Mouse (Mus musculus) limb, embryonic 14.5 days (tissue): Measurements from ENCODE around the gene Alox5ap. TPM values are rescaled to one million over a fixed set of nuclear protein-coding genes. Genes with fewer than 3 reads are reported as not detected.

Experiments used
- ATAC-seq: fragments of 200-750 bp; cut with Nextera tagmentation; 2 replicates; pipeline ENCODE4 v1.8.0; 2017; ENCODE audit warnings: low read depth, moderate number of reproducible peaks, moderate TSS enrichment; ENCODE audit not compliant: low FRiP score
- DNase-seq: peaks from one replicate; pipeline ENCODE4 v3.0.0-alpha.2; 2015; ENCODE audit warnings: low spot score
- H3K27ac ChIP-seq: fragments of 300-500 bp; sonication (generic); replicated peaks from 2 replicates; pipeline ENCODE4 v1.5.1; 2014; ENCODE audit warnings: low read depth, mild to moderate bottlenecking, low read length, moderate library complexity, mixed read lengths
- H3K27me3 ChIP-seq: fragments of 300-500 bp; sonication (generic); 2 replicates; pipeline ENCODE4 v1.6.1; 2014; ENCODE audit warnings: low read length, mixed read lengths; ENCODE audit not compliant: control insufficient read depth, insufficient read depth
- H3K36me3 ChIP-seq: fragments of 300-500 bp; sonication (generic); 2 replicates; pipeline ENCODE4 v1.6.1; 2014; ENCODE audit warnings: mild to moderate bottlenecking, low read length, moderate library complexity, mixed read lengths; ENCODE audit not compliant: control insufficient read depth, insufficient read depth
- H3K4me1 ChIP-seq: fragments of 300-500 bp; sonication (generic); 2 replicates; pipeline ENCODE4 v1.6.1; 2014; ENCODE audit warnings: antibody characterized with exemption, low read length, mixed read lengths; ENCODE audit not compliant: control insufficient read depth, insufficient read depth
- H3K4me2 ChIP-seq: fragments of 300-500 bp; sonication (generic); replicated peaks from 2 replicates; pipeline ENCODE4 v1.6.1; 2014; ENCODE audit warnings: low read depth, mild to moderate bottlenecking, low read length, moderate library complexity; ENCODE audit not compliant: severe bottlenecking
- H3K4me3 ChIP-seq: fragments of 300-500 bp; sonication (generic); replicated peaks from 2 replicates; pipeline ENCODE4 v1.5.1; 2014; ENCODE audit warnings: low read length
- H3K9ac ChIP-seq: fragments of 300-500 bp; sonication (generic); 2 replicates; pipeline ENCODE4 v1.6.1; 2014; ENCODE audit warnings: mild to moderate bottlenecking, low read depth, low read length, moderate library complexity; ENCODE audit not compliant: severe bottlenecking
- H3K9me3 ChIP-seq: fragments of 300-500 bp; sonication (generic); 2 replicates; pipeline ENCODE4 v1.6.1; 2016; ENCODE audit warnings: low read length; ENCODE audit not compliant: control insufficient read depth
- POLR2A ChIP-seq: fragments of 200-500 bp; IDR thresholded peaks from 2 replicates; pipeline ENCODE4 v1.8.0; 2012; ENCODE audit warnings: inconsistent platforms, mild to moderate bottlenecking, moderate library complexity, borderline replicate concordance; ENCODE audit not compliant: insufficient read depth, insufficient read length; ENCODE audit errors: extremely low read depth
- WGBS: fragments of 180-500 bp; shearing (Covaris S2); extraction: QIAGEN DNeasy Blood & Tissue Kit; methylation state at CpG from one replicate; pipeline ENCODE4 v1.1.7; 2014; 5-methylcytosine and 5-hydroxymethylcytosine counted together
- polyA plus RNA-seq, 2 experiments: library from polyadenylated mRNA; depleted of rRNA in 1 of 2; stranded (reverse) in 1 of 2; unstranded in 1 of 2; fragments of >200 nt; fragmentation: Nextera tagmentation in 1 of 2; extraction: Ambion mirVana in 1 of 2; gene quantifications; 2 replicates each; pipeline versions ENCODE4 v1.2.1 to v1.2.3; 2012 to 2014

Alox5ap gene
- polyA plus RNA-seq, 2 experiments = 18.6 to 18.7 TPM

DNA sequence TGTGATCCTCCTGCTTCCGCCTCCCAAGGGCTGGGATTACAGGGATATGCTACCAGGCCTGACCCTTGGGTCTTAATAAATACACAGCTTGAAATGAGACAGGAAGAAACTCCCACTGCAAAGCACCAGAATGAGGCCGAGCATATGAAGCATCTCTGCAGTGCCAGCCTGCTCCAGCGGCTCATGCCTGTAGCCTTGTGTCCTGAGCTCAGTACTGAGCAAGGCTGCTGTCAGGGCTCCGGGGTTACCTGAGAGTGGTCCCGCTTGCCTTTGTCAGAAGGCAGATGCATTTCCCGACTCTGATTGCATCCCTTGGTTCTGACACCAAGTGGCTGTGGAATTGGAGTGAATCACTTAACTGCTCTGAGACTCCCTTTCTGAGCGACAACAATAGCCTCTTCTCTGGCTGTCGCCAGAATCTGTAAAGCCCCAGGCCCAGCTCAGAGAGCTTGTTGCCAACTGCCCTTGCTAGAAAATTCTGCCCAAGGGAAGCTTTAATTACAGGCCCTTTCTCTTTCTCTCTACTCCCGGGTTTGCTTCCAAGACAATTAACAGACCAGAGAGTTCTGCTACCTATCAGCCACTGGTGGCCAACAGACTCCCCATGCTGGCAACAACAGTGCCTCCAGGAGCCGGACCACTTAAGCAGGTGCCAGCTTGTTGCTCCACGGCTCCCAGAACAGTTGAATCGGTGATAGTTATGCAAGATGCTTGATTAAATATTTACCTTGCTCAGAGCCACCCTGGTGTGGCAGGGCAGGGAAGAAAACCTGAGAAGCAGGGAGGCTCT lies 64.7 kb downstream of the Alox5ap start:
- Histone ChIP-seq H3K4me1 (peaks cover 29% of the 10 kb centered on the region), H3K9me3 (no peaks in the 10 kb centered on the region), H3K9ac (no peak overlapping the region), H3K27me3 (no peaks in the 10 kb centered on the region), H3K27ac (0 out of 2 replicates have a peak overlapping the region, but pooled peaks have one; percentile 16), H3K4me2 (no peak overlapping the region), H3K36me3 (no peaks in the 10 kb centered on the region), H3K4me3 (no peak overlapping the region)
- 40% methylated on average over 12 of the region's 12 CpGs for WGBS
- no peak for ATAC-seq
- no peak for TF ChIP-seq POLR2A
- DNase-seq = no peak

- peaks cover 42% of the 10 kb centered on the region for H3K4me1 ChIP-seq
- H3K9me3 ChIP-seq = no peaks in the 10 kb centered on the region
- H3K27me3 ChIP-seq = no peaks in the 10 kb centered on the region
- WGBS = 9% methylated on average over 1 of the region's 1 CpGs
- no peak overlapping the region for H3K4me2 ChIP-seq
- no peak overlapping the region for H3K9ac ChIP-seq
- ATAC-seq (no peak), DNase-seq (no peak)
- H3K36me3 ChIP-seq = no peaks in the 10 kb centered on the region
- TF ChIP-seq POLR2A = no peak
- no peak overlapping the region for H3K4me3 ChIP-seq
- H3K27ac ChIP-seq = peak overlapping the region; percentile 83; the same call in 1 of the 2 replicates
Observed at GRCm38 (mm10) chr5:149330601-149331000, 66.0 kb downstream of the Alox5ap start.

GRCm38 (mm10) chr5:149331407-149332143 lies 67.0 kb downstream of the Alox5ap start:
- 16% methylated on average over 10 of the region's 10 CpGs for WGBS
- H3K4me2 ChIP-seq = no peak overlapping the region; the same call in 1 of the 2 replicates
- H3K4me1 ChIP-seq = peaks cover 42% of the 10 kb centered on the region
- H3K9me3 ChIP-seq = no peaks in the 10 kb centered on the region
- no peak overlapping the region for H3K4me3 ChIP-seq
- no peak for TF ChIP-seq POLR2A
- no peaks in the 10 kb centered on the region for H3K36me3 ChIP-seq
- ATAC-seq (peak; percentile 21; the same call in 1 of the 2 replicates), DNase-seq (peak; percentile 55)
- no peak overlapping the region for H3K9ac ChIP-seq
- no peaks in the 10 kb centered on the region for H3K27me3 ChIP-seq
- peak overlapping the region; percentile 83 for H3K27ac ChIP-seq

DNA sequence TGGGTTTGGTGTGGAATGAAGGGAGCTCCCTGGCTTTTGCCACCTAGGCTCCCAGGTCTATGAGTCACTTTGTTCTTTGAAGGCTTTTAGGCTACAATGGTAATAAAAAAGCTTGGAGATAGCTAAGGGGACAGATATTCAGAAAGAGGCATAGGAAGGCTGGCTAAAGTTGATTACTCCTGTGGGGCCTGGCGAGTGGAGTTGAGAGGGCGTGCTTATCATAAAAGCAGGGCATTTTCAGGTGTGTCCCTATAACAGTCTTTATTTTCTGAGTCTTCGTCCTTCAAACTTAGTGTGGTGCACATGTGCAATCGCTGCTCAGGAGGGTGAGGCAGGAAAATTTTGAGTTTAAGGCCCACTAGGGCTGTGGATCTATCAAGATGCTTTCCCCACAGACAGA lies 68.2 kb downstream of the Alox5ap start:
- Histone ChIP-seq H3K27me3 (no peaks in the 10 kb centered on the region), H3K4me1 (peaks cover 44% of the 10 kb centered on the region), H3K4me3 (no peak overlapping the region), H3K4me2 (no peak overlapping the region), H3K9ac (no peak overlapping the region), H3K9me3 (no peaks in the 10 kb centered on the region), H3K36me3 (no peaks in the 10 kb centered on the region), H3K27ac (no peak overlapping the region)
- no peak for TF ChIP-seq POLR2A
- DNase-seq (no peak), ATAC-seq (no peak)
- WGBS = 81% methylated on average over 4 of the region's 4 CpGs

DNA sequence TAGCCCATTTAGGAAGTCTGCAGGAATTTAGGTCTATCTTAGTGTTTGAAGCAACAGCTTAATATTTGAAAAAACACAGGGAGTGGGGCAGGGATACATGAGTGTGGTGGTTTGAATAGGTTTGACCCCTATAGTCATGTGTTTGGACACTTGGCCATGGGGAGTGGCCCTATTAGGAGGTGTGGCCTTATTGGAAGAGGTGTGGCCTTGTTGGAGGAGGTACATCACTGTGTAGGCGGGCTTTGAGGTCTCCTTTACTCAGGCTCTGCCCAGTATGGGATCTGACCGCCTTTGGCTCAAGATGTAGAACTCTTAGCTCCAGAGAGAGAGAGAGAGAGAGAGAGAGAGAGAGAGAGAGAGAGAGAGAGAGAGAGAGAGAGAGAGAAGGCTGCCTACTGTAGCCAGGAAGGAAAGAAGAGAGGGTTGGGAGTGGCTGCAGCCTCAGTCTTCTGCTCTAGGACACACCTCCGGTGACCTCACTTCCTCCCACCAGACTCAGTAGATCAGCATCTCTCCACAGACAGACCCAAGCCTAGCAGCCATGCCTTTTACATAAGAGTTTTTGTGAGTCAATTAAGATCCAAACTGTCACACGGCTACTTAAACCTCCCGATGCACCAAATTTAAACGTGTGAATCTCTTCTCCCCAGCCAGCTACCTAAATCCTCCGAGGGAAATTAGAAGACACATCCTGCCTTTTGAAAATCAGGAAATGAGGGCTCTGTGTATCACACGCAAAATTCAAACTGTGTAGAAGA lies 69.6 kb downstream of the Alox5ap start:
- no peak for TF ChIP-seq POLR2A
- 65% methylated on average over 8 of the region's 8 CpGs for WGBS
- Histone ChIP-seq H3K4me1 (peaks cover 55% of the 10 kb centered on the region), H3K9me3 (no peaks in the 10 kb centered on the region), H3K36me3 (no peaks in the 10 kb centered on the region), H3K4me2 (no peak overlapping the region), H3K9ac (no peak overlapping the region), H3K27me3 (no peaks in the 10 kb centered on the region), H3K4me3 (no peak overlapping the region), H3K27ac (peak overlapping the region; percentile 38; the same call in 1 of the 2 replicates)
- no peak for ATAC-seq
- DNase-seq = no peak
